Mouse (Mus musculus): ENCODE measurements around the gene Cntd1.

DNA sequence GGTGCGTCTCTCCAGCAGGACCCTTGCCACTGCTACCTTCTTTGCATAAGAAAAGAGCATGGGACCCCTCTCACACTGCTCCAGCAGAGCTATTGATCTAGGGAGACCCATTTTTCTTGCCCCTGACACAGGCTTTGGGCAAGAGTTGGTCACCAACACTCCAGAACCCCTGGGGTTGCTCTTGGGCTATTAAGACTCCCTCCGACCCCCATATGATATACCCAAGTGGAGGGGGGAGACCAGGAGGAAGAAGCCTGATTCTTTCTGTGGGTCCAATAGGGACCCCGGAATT lies 14.9 kb upstream of the Cntd1 start:
- TF ChIP-seq CTCF (IDR thresholded peaks at IDR 0.05; ENCODE audit: extremely low read depth, insufficient read depth, low read length) (no peak), POLR2A (IDR thresholded peaks at IDR 0.05; ENCODE audit: extremely low read depth, insufficient read depth, low read length) (no peak)

Measured in cortical plate, adult 2 months (tissue).